Mouse (Mus musculus) olfactory bulb, adult 2 months (tissue): Measurements from ENCODE around the gene D430042O09Rik.

Source experiments
- CTCF ChIP-seq: fragments of 200-500 bp; IDR thresholded peaks from 2 replicates; pipeline ENCODE4 v1.5.1; 2012; ENCODE audit warnings: low read depth, mild to moderate bottlenecking, low read length, moderate library complexity; ENCODE audit not compliant: insufficient read depth
- POLR2A ChIP-seq: fragments of 200-500 bp; IDR thresholded peaks from 2 replicates; pipeline ENCODE4 v1.6.1; 2012; ENCODE audit warnings: mild to moderate bottlenecking, low read depth, low read length, moderate library complexity; ENCODE audit not compliant: insufficient read depth

GRCm38 (mm10) chr7:125716724-125717123 is 9.0 kb downstream of the D430042O09Rik start:
- TF ChIP-seq POLR2A (no peak), CTCF (no peak)
